Mouse (Mus musculus): ENCODE results near the gene Smim17. TPM values are rescaled to one million over a fixed set of nuclear protein-coding genes. Genes with fewer than 3 reads are reported as not detected.
"Not testable (repeated sequence)": the region's sequence is repeated elsewhere in the genome, so short reads cannot be mapped to it uniquely, and the experiment has no call there.

Gene Smim17
- not detected in 2 replicates for polyA plus RNA-seq (2015; fragmentation: Nextera tagmentation; extraction: Ambion mirVana)

DNA sequence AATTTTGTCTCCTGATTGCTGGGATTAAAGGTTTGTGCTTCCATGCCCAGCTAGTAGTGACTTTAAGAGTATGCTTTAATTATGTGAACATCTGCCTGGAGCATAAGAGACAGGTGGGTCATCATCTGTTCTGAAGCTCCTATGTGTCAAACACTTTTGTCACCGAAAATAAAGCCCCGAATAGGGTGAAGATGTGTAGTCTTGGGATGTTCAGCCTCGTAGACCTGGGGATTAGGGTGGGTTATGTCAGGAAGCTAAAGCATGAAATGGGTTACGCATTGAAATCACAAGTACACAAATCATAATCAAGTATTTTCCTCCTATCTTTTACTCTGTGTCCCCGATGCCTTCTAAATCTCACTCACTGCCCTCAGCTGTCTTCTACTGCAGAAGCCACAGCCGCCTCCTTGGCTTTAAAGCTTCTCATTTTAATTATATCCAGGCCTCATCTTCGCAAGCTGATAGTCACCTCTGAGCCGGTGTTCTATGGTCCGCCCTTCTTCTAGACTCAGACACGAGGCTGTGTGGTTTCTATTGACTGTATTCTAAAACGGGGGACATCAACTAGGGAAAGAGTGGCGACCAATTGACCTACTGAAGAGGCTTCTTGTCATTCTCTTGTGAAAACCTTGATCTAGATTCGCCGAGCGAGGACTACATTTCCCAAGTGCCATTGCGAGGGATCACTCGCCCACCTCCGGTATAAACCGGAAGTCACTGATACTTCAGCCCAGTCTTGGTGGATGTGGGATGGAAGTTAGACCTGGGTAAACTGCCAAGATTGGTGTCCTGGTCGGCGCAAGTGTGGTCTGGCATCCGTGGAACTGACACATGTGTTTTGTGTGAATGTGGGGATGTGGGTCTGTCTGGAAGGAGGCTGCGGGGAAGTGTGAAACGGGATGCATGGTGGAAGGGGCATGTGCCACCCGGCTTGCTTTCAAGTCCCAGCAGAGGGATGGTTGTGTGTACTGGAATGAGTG, at the start of gene Smim17:
Gene Smim17 (plus strand): TSS at position 720 of the 980 bp plus-strand sequence.
- H3K9ac ChIP-seq = no peak within 1 kb of the TSS
- no peak for ATAC-seq (ENCODE audit: insufficient read depth)
- no peak within 1 kb of the TSS for H3K27ac ChIP-seq (replicated peaks)
- peak within 1 kb of the TSS; percentile 69 for H3K4me2 ChIP-seq
- WGBS (ENCODE audit: insufficient replicate concordance) = 24% methylated on average over 25 of the region's 25 CpGs
- H3K9me3 ChIP-seq (replicated peaks) = no peaks in the 10 kb centered on the region
- H3K27me3 ChIP-seq = no peaks in the 10 kb centered on the region
- H3K36me3 ChIP-seq (replicated peaks) = 0 out of 2 replicates have a peak, but pooled peaks cover under 1% of the 10 kb centered on the region
- H3K4me3 ChIP-seq (replicated peaks) = peak within 1 kb of the TSS; percentile 52
- peaks cover 7% of the 10 kb centered on the region for H3K4me1 ChIP-seq (replicated peaks)

- H3K9ac ChIP-seq = no peak overlapping the region
- H3K4me3 ChIP-seq (replicated peaks) = no peak overlapping the region
- no peaks in the 10 kb centered on the region for H3K27me3 ChIP-seq
- peaks cover 28% of the 10 kb centered on the region for H3K4me1 ChIP-seq (replicated peaks)
- no peaks in the 10 kb centered on the region for H3K36me3 ChIP-seq (replicated peaks)
- no peaks in the 10 kb centered on the region for H3K9me3 ChIP-seq (replicated peaks)
- H3K27ac ChIP-seq (replicated peaks) = no peak overlapping the region
- ATAC-seq (ENCODE audit: insufficient read depth) = no peak
- WGBS (ENCODE audit: insufficient replicate concordance) = 54% methylated on average over 2 of the region's 2 CpGs
- no peak overlapping the region for H3K4me2 ChIP-seq
These were observed 40.4 kb upstream of the Smim17 start for GRCm38 (mm10) chr7:6358121-6358520.

DNA sequence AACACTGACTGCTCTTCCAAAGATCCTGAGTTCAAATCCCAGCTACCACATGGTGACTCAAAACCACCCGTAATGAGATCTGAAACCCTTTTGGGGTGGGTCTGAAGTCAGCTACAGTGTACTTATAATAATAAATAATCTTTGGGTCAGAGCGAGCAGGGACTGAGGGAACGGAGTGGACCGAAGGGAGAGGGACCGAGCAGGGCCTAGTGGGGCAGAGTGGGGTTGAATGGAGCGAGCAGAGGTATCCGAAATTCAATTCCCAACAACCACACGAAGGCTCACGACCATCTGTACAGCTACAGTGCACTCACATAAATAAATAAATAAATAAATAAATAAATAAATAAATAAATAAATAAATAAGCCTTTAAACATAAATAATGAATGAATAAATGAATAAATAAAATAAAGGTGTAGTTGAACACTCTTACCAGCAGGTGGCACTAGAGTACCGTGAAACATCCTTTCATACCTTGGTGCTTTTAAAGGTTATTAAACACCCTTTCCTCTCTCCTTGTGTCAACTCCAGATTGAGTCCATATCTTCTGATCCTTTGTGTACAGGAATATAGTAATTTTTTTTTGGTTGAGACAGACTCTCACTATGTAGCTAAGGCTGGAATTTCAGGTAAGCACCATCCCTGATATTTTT, 39.5 kb upstream of the Smim17 start:
- WGBS (ENCODE audit: insufficient replicate concordance) = 49% methylated on average over 10 of the region's 10 CpGs
- H3K36me3 ChIP-seq (replicated peaks) = no peaks in the 10 kb centered on the region
- H3K27ac ChIP-seq (replicated peaks) = no peak overlapping the region
- no peaks in the 10 kb centered on the region for H3K9me3 ChIP-seq (replicated peaks)
- peaks cover 38% of the 10 kb centered on the region for H3K4me1 ChIP-seq (replicated peaks)
- no peak overlapping the region for H3K9ac ChIP-seq
- ATAC-seq (ENCODE audit: insufficient read depth) = no peak
- H3K27me3 ChIP-seq = no peaks in the 10 kb centered on the region
- no peak overlapping the region for H3K4me2 ChIP-seq
- no peak overlapping the region for H3K4me3 ChIP-seq (replicated peaks)

DNA sequence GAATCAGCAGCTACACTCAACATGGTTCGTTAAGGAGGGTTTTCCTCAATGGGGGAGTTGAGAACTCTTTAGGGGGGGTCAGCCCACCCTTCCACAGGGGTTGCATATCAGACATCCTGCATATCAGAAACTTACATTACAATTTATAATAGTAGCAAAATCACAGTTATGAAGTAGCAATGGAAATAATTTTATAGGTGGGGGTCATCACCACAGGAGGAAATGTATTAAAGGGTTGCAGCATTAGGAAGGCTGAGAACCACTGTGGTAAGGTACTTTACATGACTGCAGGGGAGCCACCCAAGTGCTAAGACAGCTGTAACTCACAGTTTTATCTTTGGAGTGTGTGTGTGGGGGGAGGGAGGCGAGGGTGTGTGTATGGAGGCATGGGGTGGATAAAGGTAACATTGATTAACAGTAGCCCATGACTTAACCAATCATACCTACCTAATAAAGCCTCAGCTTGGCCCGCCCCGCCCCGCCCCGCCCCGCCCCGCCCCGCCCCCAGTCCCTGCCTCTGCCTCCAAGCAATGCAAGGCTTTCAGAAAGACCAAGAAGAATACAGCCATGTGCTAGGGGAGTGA, 37.9 kb upstream of the Smim17 start:
- H3K36me3 ChIP-seq (replicated peaks) = no peaks in the 10 kb centered on the region
- no peaks in the 10 kb centered on the region for H3K9me3 ChIP-seq (replicated peaks)
- no peak overlapping the region for H3K4me3 ChIP-seq (replicated peaks)
- no peak overlapping the region for H3K9ac ChIP-seq
- ATAC-seq (ENCODE audit: insufficient read depth) = peak; percentile 2; the same call in 1 of the 2 replicates
- no peak overlapping the region for H3K27ac ChIP-seq (replicated peaks)
- WGBS (ENCODE audit: insufficient replicate concordance) = 2% methylated on average over 9 of the region's 9 CpGs
- H3K27me3 ChIP-seq = no peaks in the 10 kb centered on the region
- H3K4me2 ChIP-seq = no peak overlapping the region
- peaks cover 49% of the 10 kb centered on the region for H3K4me1 ChIP-seq (replicated peaks)

GRCm38 (mm10) chr7:6361756-6362155, 36.8 kb upstream of the Smim17 start:
- H3K4me3 ChIP-seq (replicated peaks) = peak overlapping the region; percentile 66
- H3K9me3 ChIP-seq (replicated peaks) = no peaks in the 10 kb centered on the region
- H3K9ac ChIP-seq = peak overlapping the region; percentile 52; the same call in 1 of the 2 replicates
- no peaks in the 10 kb centered on the region for H3K27me3 ChIP-seq
- no peak for ATAC-seq (ENCODE audit: insufficient read depth)
- H3K27ac ChIP-seq (replicated peaks) = peak overlapping the region; percentile 82; the same call in 1 of the 2 replicates
- no peaks in the 10 kb centered on the region for H3K36me3 ChIP-seq (replicated peaks)
- H3K4me2 ChIP-seq = peak overlapping the region; percentile 78
- 25% methylated on average over 7 of the region's 7 CpGs for WGBS (ENCODE audit: insufficient replicate concordance)
- H3K4me1 ChIP-seq (replicated peaks) = peaks cover 56% of the 10 kb centered on the region

GRCm38 (mm10) chr7:6362268-6363046, 36.1 kb upstream of the Smim17 start:
- H3K27ac ChIP-seq (replicated peaks) = peak overlapping the region; percentile 82
- H3K9me3 ChIP-seq (replicated peaks) = no peaks in the 10 kb centered on the region
- WGBS (ENCODE audit: insufficient replicate concordance) = under 1% methylated on average over 38 of the region's 38 CpGs
- ATAC-seq (ENCODE audit: insufficient read depth) = peak; percentile 87
- peak overlapping the region; percentile 66 for H3K4me3 ChIP-seq (replicated peaks)
- H3K9ac ChIP-seq = peak overlapping the region; percentile 52
- no peaks in the 10 kb centered on the region for H3K36me3 ChIP-seq (replicated peaks)
- H3K4me1 ChIP-seq (replicated peaks) = peaks cover 63% of the 10 kb centered on the region
- peak overlapping the region; percentile 78 for H3K4me2 ChIP-seq
- H3K27me3 ChIP-seq = no peaks in the 10 kb centered on the region

DNA sequence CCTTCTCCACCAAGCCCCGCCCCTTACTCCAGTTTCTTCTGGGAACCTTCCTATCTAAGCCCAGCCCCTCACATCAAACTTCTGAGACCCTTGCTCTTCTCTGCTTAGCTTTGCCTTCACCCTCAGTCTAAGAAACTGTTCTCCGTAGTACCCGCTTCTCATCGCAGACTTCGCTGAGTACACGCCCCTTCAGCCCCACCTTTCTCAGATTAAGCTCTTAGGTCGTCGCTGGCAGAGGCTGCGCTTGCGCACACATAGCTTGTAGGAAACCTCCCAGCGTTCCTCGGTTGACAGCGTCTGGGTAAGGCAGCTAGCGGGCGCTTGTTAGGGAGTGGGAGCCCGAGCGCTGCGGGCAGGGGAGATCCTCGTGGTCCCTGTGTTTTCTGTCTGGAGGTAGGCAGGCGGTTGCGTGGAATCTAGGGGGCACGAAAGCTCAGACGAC, 35.4 kb upstream of the Smim17 start, which contains the start of gene Zfp78:
Gene Zfp78 (plus strand): TSS at position 234 of the 442 bp plus-strand sequence.
- H3K4me1 ChIP-seq (replicated peaks) = peaks cover 69% of the 10 kb centered on the region

DNA sequence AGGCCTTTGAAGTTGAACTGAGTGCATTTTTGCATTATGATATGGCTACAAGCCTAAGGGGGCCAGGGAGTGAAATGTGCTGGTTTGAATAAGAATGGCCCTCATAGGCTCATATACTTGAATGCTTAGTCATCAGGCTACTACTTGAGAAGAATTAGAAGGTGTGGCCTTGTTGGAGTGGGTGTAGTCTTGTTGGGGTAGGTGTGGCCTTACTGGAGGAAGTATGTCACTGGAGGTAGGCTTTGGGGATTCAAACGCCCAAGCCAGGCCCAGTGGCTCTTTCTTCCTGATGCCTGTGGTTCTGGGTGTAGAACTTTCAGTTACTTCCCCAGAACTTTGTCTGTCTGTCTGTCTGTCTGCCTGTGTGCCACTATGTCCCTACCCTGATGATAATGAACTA, 33.8 kb upstream of the Smim17 start:
- H3K9me3 ChIP-seq (replicated peaks) = no peaks in the 10 kb centered on the region
- H3K4me3 ChIP-seq (replicated peaks) = no peak overlapping the region
- no peak overlapping the region for H3K9ac ChIP-seq
- H3K27ac ChIP-seq (replicated peaks) = no peak overlapping the region
- WGBS (ENCODE audit: insufficient replicate concordance) = 50% methylated on average over 1 of the region's 1 CpGs
- H3K4me1 ChIP-seq (replicated peaks) = peaks cover 77% of the 10 kb centered on the region
- no peaks in the 10 kb centered on the region for H3K36me3 ChIP-seq (replicated peaks)
- no peak for ATAC-seq (ENCODE audit: insufficient read depth)
- H3K27me3 ChIP-seq = no peaks in the 10 kb centered on the region
- no peak overlapping the region for H3K4me2 ChIP-seq

More for the DNA sequence above, 35.4 kb upstream of the Smim17 start, which contains the start of gene Zfp78:
- H3K4me3 ChIP-seq (replicated peaks) = peak within 1 kb of the TSS; percentile 66
- H3K27me3 ChIP-seq = no peaks in the 10 kb centered on the region
- peak within 1 kb of the TSS; percentile 62 for H3K9ac ChIP-seq
- H3K4me2 ChIP-seq = peak within 1 kb of the TSS; percentile 78
- WGBS (ENCODE audit: insufficient replicate concordance) = under 1% methylated on average over 23 of the region's 23 CpGs
- peak; percentile 75 for ATAC-seq (ENCODE audit: insufficient read depth)
- H3K36me3 ChIP-seq (replicated peaks) = no peaks in the 10 kb centered on the region
- H3K27ac ChIP-seq (replicated peaks) = peak within 1 kb of the TSS; percentile 82
- H3K9me3 ChIP-seq (replicated peaks) = no peaks in the 10 kb centered on the region

DNA sequence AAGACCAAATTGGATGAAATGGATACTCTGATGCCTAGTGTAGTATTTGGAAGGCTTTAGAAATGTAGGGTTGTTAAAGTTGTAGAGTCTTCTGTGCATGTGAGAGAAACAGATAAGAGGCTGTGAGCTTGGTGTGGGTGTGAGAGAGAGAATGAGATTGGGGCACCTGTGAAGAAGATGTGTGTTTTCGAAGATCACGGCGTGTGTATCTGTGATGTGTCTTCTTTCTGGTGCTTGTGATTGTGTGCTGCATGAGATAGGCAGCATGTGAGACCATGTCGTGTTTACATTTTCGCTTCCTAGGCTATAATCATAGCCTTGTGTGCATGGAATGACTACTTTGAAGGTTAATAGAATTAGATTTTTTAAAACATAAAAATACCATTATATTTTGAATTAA, 31.3 kb upstream of the Smim17 start:
- peak; percentile 14 for ATAC-seq (ENCODE audit: insufficient read depth)
- no peaks in the 10 kb centered on the region for H3K9me3 ChIP-seq (replicated peaks)
- no peak overlapping the region for H3K9ac ChIP-seq
- peak overlapping the region; percentile 73 for H3K27ac ChIP-seq (replicated peaks)
- H3K36me3 ChIP-seq (replicated peaks) = no peaks in the 10 kb centered on the region
- peak overlapping the region; percentile 35 for H3K4me2 ChIP-seq
- peaks cover 58% of the 10 kb centered on the region for H3K4me1 ChIP-seq (replicated peaks)
- WGBS (ENCODE audit: insufficient replicate concordance) = 23% methylated on average over 5 of the region's 5 CpGs
- H3K4me3 ChIP-seq (replicated peaks) = no peak overlapping the region
- H3K27me3 ChIP-seq = no peaks in the 10 kb centered on the region

DNA sequence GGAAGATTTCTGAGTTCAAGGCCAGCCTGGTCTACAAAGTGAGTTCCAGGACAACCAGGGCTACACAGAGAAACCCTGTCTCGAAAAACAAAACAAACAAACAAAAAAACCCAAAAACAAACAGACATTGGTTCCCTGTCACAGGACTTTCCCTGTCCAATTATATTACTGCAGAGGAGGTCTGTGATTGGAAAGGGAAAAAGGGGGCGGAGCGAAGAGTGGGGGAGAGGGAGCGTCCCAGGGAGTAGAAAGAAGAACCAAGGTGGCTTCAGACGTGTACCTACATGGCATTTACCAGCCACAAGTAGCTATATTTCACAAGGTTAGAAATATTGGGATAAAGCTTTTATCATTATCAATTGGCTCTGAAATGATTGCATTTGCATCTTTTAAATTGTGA, 30.4 kb upstream of the Smim17 start:
- WGBS (ENCODE audit: insufficient replicate concordance) = 76% methylated on average over 5 of the region's 5 CpGs
- H3K27me3 ChIP-seq; H3K4me3 ChIP-seq (replicated peaks); ATAC-seq (ENCODE audit: insufficient read depth); H3K9me3 ChIP-seq (replicated peaks); H3K36me3 ChIP-seq (replicated peaks); H3K27ac ChIP-seq (replicated peaks); H3K4me2 ChIP-seq; H3K9ac ChIP-seq: not testable (repeated sequence)
- peaks cover 49% of the 10 kb centered on the region for H3K4me1 ChIP-seq (replicated peaks)

All from liver, embryonic 15.5 days (tissue).